Mouse (Mus musculus) liver, embryonic 12.5 days (tissue): ENCODE measurements around the gene Rbm28. TPM values are rescaled to one million over a fixed set of nuclear protein-coding genes. Genes with fewer than 3 reads are reported as not detected.

Experiments
- ATAC-seq: fragments of 200-750 bp; cut with Nextera tagmentation; 2 replicates; pipeline ENCODE4 v1.8.0; 2017; ENCODE audit warnings: moderate number of reproducible peaks, mild to moderate bottlenecking, moderate library complexity
- H3K27ac ChIP-seq: fragments of 300-500 bp; sonication (generic); 2 replicates; pipeline ENCODE4 v1.5.1; 2016; ENCODE audit warnings: mild to moderate bottlenecking
- H3K27me3 ChIP-seq: fragments of 300-500 bp; sonication (generic); replicated peaks from 2 replicates; pipeline ENCODE4 v1.6.1; 2016; ENCODE audit warnings: mild to moderate bottlenecking, moderate library complexity
- H3K36me3 ChIP-seq: fragments of 300-500 bp; sonication (generic); 2 replicates; pipeline ENCODE4 v1.6.1; 2016; ENCODE audit warnings: mild to moderate bottlenecking, moderate library complexity
- H3K4me1 ChIP-seq: fragments of 300-500 bp; sonication (generic); 2 replicates; pipeline ENCODE4 v1.6.1; 2016
- H3K4me2 ChIP-seq: fragments of 300-500 bp; sonication (generic); 2 replicates; pipeline ENCODE4 v1.6.1; 2016; ENCODE audit warnings: mild to moderate bottlenecking, moderate library complexity
- H3K4me3 ChIP-seq: fragments of 300-500 bp; sonication (generic); 2 replicates; pipeline ENCODE4 v1.5.1; 2016; ENCODE audit warnings: mild to moderate bottlenecking, moderate library complexity
- H3K9ac ChIP-seq: fragments of 300-500 bp; sonication (generic); 2 replicates; pipeline ENCODE4 v1.6.1; 2016; ENCODE audit warnings: mild to moderate bottlenecking, moderate library complexity
- H3K9me3 ChIP-seq: fragments of 300-500 bp; sonication (generic); replicated peaks from 2 replicates; pipeline ENCODE4 v1.6.1; 2016; ENCODE audit warnings: mild to moderate bottlenecking, moderate library complexity
- WGBS: fragments of 180-500 bp; shearing (Covaris S2); methylation state at CpG from one replicate; pipeline ENCODE4 v1.1.7; 2016; ENCODE audit not compliant: insufficient replicate concordance; 5-methylcytosine and 5-hydroxymethylcytosine counted together
- microRNA-seq: library from miRNA; unstranded; fragments of <30 nt; microRNA quantifications from one replicate; pipeline ENCODE4, GENCODE M21; 2017
- polyA plus RNA-seq: library from polyadenylated mRNA; unstranded; fragments of >200 nt; fragmentation: Nextera tagmentation; extraction: Ambion mirVana; gene quantifications from 2 replicates; pipeline ENCODE4 v1.2.1, GENCODE M21; 2016

Gene Rbm28
- polyA plus RNA-seq, 1 experiment from 2014 or later, result 27.2 TPM

- ATAC-seq, result no peak
- H3K9me3 ChIP-seq, result no peaks in the 10 kb centered on the region
- no peaks in the 10 kb centered on the region for H3K27me3 ChIP-seq
- WGBS, result 61% methylated on average over 7 of the region's 7 CpGs
- no peak overlapping the region for H3K4me3 ChIP-seq
- H3K4me2 ChIP-seq, result no peak overlapping the region
- H3K27ac ChIP-seq, result no peak overlapping the region
- no peaks in the 10 kb centered on the region for H3K4me1 ChIP-seq
- no peaks in the 10 kb centered on the region for H3K36me3 ChIP-seq
- H3K9ac ChIP-seq, result no peak overlapping the region
These were observed 80.4 kb downstream of the Rbm28 start for GRCm38 (mm10) chr6:29084401-29084800.

GRCm38 (mm10) chr6:29082776-29083354 lies 81.9 kb downstream of the Rbm28 start:
- Histone ChIP-seq H3K9ac (no peak overlapping the region), H3K27me3 (no peaks in the 10 kb centered on the region; the same call in 1 of the 2 replicates), H3K27ac (no peak overlapping the region), H3K4me3 (no peak overlapping the region), H3K36me3 (no peaks in the 10 kb centered on the region), H3K4me2 (no peak overlapping the region), H3K4me1 (no peaks in the 10 kb centered on the region), H3K9me3 (no peaks in the 10 kb centered on the region)
- ATAC-seq, result no peak
- 47% methylated on average over 9 of the region's 9 CpGs for WGBS

GRCm38 (mm10) chr6:29081826-29082363 lies 82.9 kb downstream of the Rbm28 start:
- no peaks in the 10 kb centered on the region for H3K9me3 ChIP-seq
- H3K9ac ChIP-seq, result no peak overlapping the region
- H3K4me3 ChIP-seq, result no peak overlapping the region
- H3K27ac ChIP-seq, result no peak overlapping the region
- 64% methylated on average over 10 of the region's 10 CpGs for WGBS
- ATAC-seq, result no peak
- H3K4me2 ChIP-seq, result no peak overlapping the region
- no peaks in the 10 kb centered on the region for H3K36me3 ChIP-seq
- no peaks in the 10 kb centered on the region for H3K4me1 ChIP-seq
- no peaks in the 10 kb centered on the region; the same call in 1 of the 2 replicates for H3K27me3 ChIP-seq

GRCm38 (mm10) chr6:29079291-29079690 lies 85.5 kb downstream of the Rbm28 start:
- no peak for ATAC-seq
- no peaks in the 10 kb centered on the region for H3K9me3 ChIP-seq
- no peak overlapping the region for H3K4me3 ChIP-seq
- no peak overlapping the region for H3K9ac ChIP-seq
- H3K36me3 ChIP-seq, result no peaks in the 10 kb centered on the region
- no peaks in the 10 kb centered on the region; the same call in 1 of the 2 replicates for H3K27me3 ChIP-seq
- WGBS, result 43% methylated on average over 4 of the region's 4 CpGs
- H3K4me1 ChIP-seq, result no peaks in the 10 kb centered on the region
- H3K4me2 ChIP-seq, result no peak overlapping the region
- H3K27ac ChIP-seq, result no peak overlapping the region

GRCm38 (mm10) chr6:29074133-29074469 lies 90.7 kb downstream of the Rbm28 start:
- no peaks in the 10 kb centered on the region for H3K9me3 ChIP-seq
- no peaks in the 10 kb centered on the region for H3K4me1 ChIP-seq
- H3K4me2 ChIP-seq, result no peak overlapping the region
- H3K36me3 ChIP-seq, result no peaks in the 10 kb centered on the region
- no peak overlapping the region for H3K9ac ChIP-seq
- no peaks in the 10 kb centered on the region; the same call in 1 of the 2 replicates for H3K27me3 ChIP-seq
- no peak overlapping the region for H3K4me3 ChIP-seq
- no peak for ATAC-seq
- no peak overlapping the region for H3K27ac ChIP-seq

Small RNA genes lying within 50 kb of the gene (microRNA-seq; reads per million reads assigned to microRNA genes)
- not detected for gene Gm24303

Other genes with a start within 250 kb of the Rbm28 start
- not detected in 2 replicates for gene Lep, start 104.8 kb downstream of the Rbm28 start, polyA plus RNA-seq
- 0.07 and 0.12 TPM in 2 replicates for gene Prrt4, start 14.6 kb upstream of the Rbm28 start, polyA plus RNA-seq
- 13.7 and 14.3 TPM in 2 replicates for gene Impdh1, start 51.4 kb upstream of the Rbm28 start, polyA plus RNA-seq
- gene Hilpda, start 107.5 kb upstream of the Rbm28 start, polyA plus RNA-seq, result 19.1 and 20.0 TPM in 2 replicates
- 0.20 and 0.31 TPM in 2 replicates for gene Fam71f2, start 114.6 kb upstream of the Rbm28 start, polyA plus RNA-seq
- gene Fam71f1, start 154.1 kb upstream of the Rbm28 start, polyA plus RNA-seq, result not detected in 2 replicates
- 127 and 131 TPM in 2 replicates for gene Calu, start 183.1 kb upstream of the Rbm28 start, polyA plus RNA-seq
- 0.08 TPM in 1 of 2 replicates, not detected in the other for gene Opn1sw, start 223.5 kb upstream of the Rbm28 start, polyA plus RNA-seq
- 0.94 and 1.8 TPM in 2 replicates for gene Ccdc136, start 231.3 kb upstream of the Rbm28 start, polyA plus RNA-seq